Mouse (Mus musculus) neural tube, embryonic 11.5 days (tissue): ENCODE measurements around the gene Myt1l. TPM values are rescaled to one million over a fixed set of nuclear protein-coding genes. Genes with fewer than 3 reads are reported as not detected.

ENCODE experiments used
- ATAC-seq: fragments of 200-750 bp; cut with Nextera tagmentation; 2 replicates; pipeline ENCODE4 v1.8.0; 2017; ENCODE audit warnings: moderate number of reproducible peaks, mild to moderate bottlenecking, moderate TSS enrichment, moderate library complexity; ENCODE audit not compliant: insufficient read depth, low FRiP score, low TSS enrichment
- DNase-seq: peaks from one replicate; pipeline ENCODE4 v3.0.0-alpha.2; 2015; ENCODE audit warnings: low spot score
- H3K27ac ChIP-seq: fragments of 300-500 bp; sonication (generic); 2 replicates; pipeline ENCODE4 v1.5.1; 2014; ENCODE audit warnings: low read depth, mild to moderate bottlenecking, low read length
- H3K27me3 ChIP-seq: fragments of 300-500 bp; sonication (generic); 2 replicates; pipeline ENCODE4 v1.6.1; 2014; ENCODE audit warnings: mild to moderate bottlenecking, low read length, mixed read lengths; ENCODE audit not compliant: control insufficient read depth, insufficient read depth
- H3K36me3 ChIP-seq: fragments of 300-500 bp; sonication (generic); 2 replicates; pipeline ENCODE4 v1.6.1; 2014; ENCODE audit warnings: mild to moderate bottlenecking, low read length, moderate library complexity, mixed read lengths; ENCODE audit not compliant: control insufficient read depth, insufficient read depth
- H3K4me1 ChIP-seq: fragments of 300-500 bp; sonication (generic); 2 replicates; pipeline ENCODE4 v1.6.1; 2014; ENCODE audit warnings: low read length, mixed read lengths; ENCODE audit not compliant: control insufficient read depth, insufficient read depth
- H3K4me2 ChIP-seq: fragments of 300-500 bp; sonication (generic); 2 replicates; pipeline ENCODE4 v1.6.1; 2014; ENCODE audit warnings: low read depth, mild to moderate bottlenecking, moderate library complexity
- H3K4me3 ChIP-seq: fragments of 300-500 bp; sonication (generic); 2 replicates; pipeline ENCODE4 v1.5.1; 2014; ENCODE audit warnings: low read depth, low read length
- H3K9ac ChIP-seq: fragments of 300-500 bp; sonication (generic); 2 replicates; pipeline ENCODE4 v1.6.1; 2014; ENCODE audit warnings: mild to moderate bottlenecking, low read length
- H3K9me3 ChIP-seq: fragments of 300-500 bp; sonication (generic); 2 replicates; pipeline ENCODE4 v1.6.1; 2016; ENCODE audit warnings: low read length; ENCODE audit not compliant: control insufficient read depth
- WGBS: fragments of 180-500 bp; shearing (Covaris S2); extraction: QIAGEN DNeasy Blood & Tissue Kit; methylation state at CpG from one replicate; pipeline ENCODE4 v1.1.7; 2014; 5-methylcytosine and 5-hydroxymethylcytosine counted together
- polyA plus RNA-seq: library from polyadenylated mRNA; unstranded; fragments of >200 nt; fragmentation: Nextera tagmentation; extraction: Ambion mirVana; gene quantifications from 2 replicates; pipeline ENCODE4 v1.2.1, GENCODE M21; 2014

Myt1l gene
- polyA plus RNA-seq, 1 experiment from 2014 or later: 23.8 TPM

GRCm38 (mm10) chr12:29655673-29656072 is 127.5 kb downstream of the Myt1l start:
- Histone ChIP-seq H3K4me3 (no peak overlapping the region), H3K27me3 (no peaks in the 10 kb centered on the region), H3K36me3 (no peaks in the 10 kb centered on the region), H3K4me2 (no peak overlapping the region), H3K4me1 (no peaks in the 10 kb centered on the region), H3K9ac (no peak overlapping the region), H3K27ac (no peak overlapping the region), H3K9me3 (no peaks in the 10 kb centered on the region)
- no peak for ATAC-seq
- no peak for DNase-seq
- WGBS: 85% methylated on average over 12 of the region's 12 CpGs

GRCm38 (mm10) chr12:29657061-29657460 is 128.9 kb downstream of the Myt1l start:
- no peak overlapping the region for H3K27ac ChIP-seq
- no peaks in the 10 kb centered on the region for H3K4me1 ChIP-seq
- H3K36me3 ChIP-seq: no peaks in the 10 kb centered on the region
- H3K4me3 ChIP-seq: no peak overlapping the region
- ATAC-seq (no peak), DNase-seq (no peak)
- WGBS: 86% methylated on average over 3 of the region's 3 CpGs
- H3K27me3 ChIP-seq: no peaks in the 10 kb centered on the region
- H3K9ac ChIP-seq: no peak overlapping the region
- no peak overlapping the region for H3K4me2 ChIP-seq
- H3K9me3 ChIP-seq: no peaks in the 10 kb centered on the region

- H3K9ac ChIP-seq: no peak overlapping the region
- H3K4me3 ChIP-seq: no peak overlapping the region
- ATAC-seq: no peak
- no peak overlapping the region for H3K4me2 ChIP-seq
- no peak for DNase-seq
- H3K9me3 ChIP-seq: no peaks in the 10 kb centered on the region
- H3K27me3 ChIP-seq: no peaks in the 10 kb centered on the region
- no peaks in the 10 kb centered on the region for H3K4me1 ChIP-seq
- H3K36me3 ChIP-seq: no peaks in the 10 kb centered on the region
- H3K27ac ChIP-seq: no peak overlapping the region
- 83% methylated on average over 2 of the region's 2 CpGs for WGBS
Measured at GRCm38 (mm10) chr12:29657870-29658269, 129.7 kb downstream of the Myt1l start.

- Histone ChIP-seq H3K27ac (no peak overlapping the region), H3K4me3 (no peak overlapping the region), H3K36me3 (no peaks in the 10 kb centered on the region), H3K4me2 (no peak overlapping the region), H3K9me3 (no peaks in the 10 kb centered on the region), H3K4me1 (no peaks in the 10 kb centered on the region), H3K27me3 (no peaks in the 10 kb centered on the region), H3K9ac (no peak overlapping the region)
- ATAC-seq: no peak
- WGBS: 84% methylated on average over 7 of the region's 7 CpGs
- no peak for DNase-seq
Measured at GRCm38 (mm10) chr12:29671984-29672383, 143.8 kb downstream of the Myt1l start.

GRCm38 (mm10) chr12:29675594-29676362 is 147.6 kb downstream of the Myt1l start:
- ATAC-seq (no peak), DNase-seq (peak; percentile 64)
- H3K27me3 ChIP-seq: no peaks in the 10 kb centered on the region
- H3K4me2 ChIP-seq: no peak overlapping the region
- no peak overlapping the region for H3K27ac ChIP-seq
- no peak overlapping the region for H3K4me3 ChIP-seq
- no peaks in the 10 kb centered on the region for H3K9me3 ChIP-seq
- no peaks in the 10 kb centered on the region for H3K4me1 ChIP-seq
- H3K36me3 ChIP-seq: no peaks in the 10 kb centered on the region
- H3K9ac ChIP-seq: no peak overlapping the region
- 54% methylated on average over 14 of the region's 14 CpGs for WGBS

- Histone ChIP-seq H3K4me3 (no peak overlapping the region), H3K4me1 (no peaks in the 10 kb centered on the region), H3K9me3 (no peaks in the 10 kb centered on the region), H3K36me3 (no peaks in the 10 kb centered on the region), H3K27me3 (no peaks in the 10 kb centered on the region), H3K9ac (no peak overlapping the region), H3K27ac (no peak overlapping the region), H3K4me2 (no peak overlapping the region)
- ATAC-seq: no peak
- 85% methylated on average over 8 of the region's 8 CpGs for WGBS
- DNase-seq: no peak
Measured at GRCm38 (mm10) chr12:29682384-29682783, 154.2 kb downstream of the Myt1l start.

DNA sequence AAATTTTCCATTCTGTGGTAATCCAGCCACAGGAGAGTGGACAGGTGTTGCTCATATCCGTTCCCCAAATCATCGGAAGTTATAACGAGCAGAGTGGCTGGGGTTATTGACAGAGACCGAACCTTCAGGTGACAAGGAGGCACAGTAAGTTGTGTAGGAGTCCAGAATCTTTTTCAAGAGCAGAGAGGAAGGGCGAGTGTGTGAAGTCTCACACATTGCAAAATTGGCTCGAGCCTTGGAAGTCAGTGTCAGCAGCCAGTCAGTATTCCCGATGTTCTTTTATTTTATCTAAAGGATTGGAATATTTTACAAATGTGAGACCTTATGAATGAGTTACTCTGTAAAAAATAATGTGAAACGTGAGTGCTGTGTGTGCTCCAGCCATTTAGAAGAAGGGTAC is 154.8 kb downstream of the Myt1l start:
- ATAC-seq (no peak), DNase-seq (no peak)

DNA sequence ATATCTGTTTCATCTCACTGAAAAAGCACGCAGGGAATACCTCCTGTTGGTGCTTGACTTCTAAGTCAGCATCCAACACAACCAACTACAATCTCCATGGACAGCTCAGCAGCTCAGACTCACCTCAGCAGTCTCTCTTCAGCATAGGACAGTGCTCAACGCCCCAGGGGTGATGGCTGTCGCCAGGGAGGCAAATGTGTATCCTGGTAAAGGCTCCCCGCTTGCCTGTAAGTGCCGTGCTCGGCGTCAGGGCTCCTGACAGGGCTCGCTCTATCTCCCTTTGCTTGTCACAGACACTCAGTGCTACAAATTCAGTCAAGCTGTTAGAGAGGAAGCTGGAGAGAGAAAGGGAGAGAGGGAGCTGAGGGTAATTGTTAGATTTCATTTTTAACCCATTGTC is 158.1 kb downstream of the Myt1l start:
- H3K27ac ChIP-seq: no peak overlapping the region
- no peak for ATAC-seq

More for the DNA sequence above, 154.8 kb downstream of the Myt1l start:
- H3K4me3 ChIP-seq: no peak overlapping the region
- H3K27ac ChIP-seq: no peak overlapping the region
- H3K36me3 ChIP-seq: no peaks in the 10 kb centered on the region
- no peaks in the 10 kb centered on the region for H3K4me1 ChIP-seq
- no peaks in the 10 kb centered on the region for H3K9me3 ChIP-seq
- H3K27me3 ChIP-seq: no peaks in the 10 kb centered on the region
- no peak overlapping the region for H3K9ac ChIP-seq
- WGBS: 89% methylated on average over 8 of the region's 8 CpGs
- no peak overlapping the region for H3K4me2 ChIP-seq

GRCm38 (mm10) chr12:29691566-29691965 is 163.4 kb downstream of the Myt1l start:
- WGBS: 85% methylated on average over 5 of the region's 5 CpGs
- DNase-seq: no peak
- Histone ChIP-seq H3K9ac (no peak overlapping the region), H3K27me3 (no peaks in the 10 kb centered on the region), H3K36me3 (no peaks in the 10 kb centered on the region), H3K4me3 (no peak overlapping the region), H3K27ac (no peak overlapping the region), H3K9me3 (no peaks in the 10 kb centered on the region), H3K4me2 (no peak overlapping the region), H3K4me1 (0 out of 2 replicates have a peak, but pooled peaks cover 2% of the 10 kb centered on the region)
- no peak for ATAC-seq

More for the DNA sequence above, 158.1 kb downstream of the Myt1l start:
- Histone ChIP-seq H3K27me3 (no peaks in the 10 kb centered on the region), H3K4me3 (no peak overlapping the region), H3K9me3 (no peaks in the 10 kb centered on the region), H3K36me3 (no peaks in the 10 kb centered on the region), H3K9ac (no peak overlapping the region), H3K4me1 (no peaks in the 10 kb centered on the region), H3K4me2 (no peak overlapping the region)
- 68% methylated on average over 8 of the region's 8 CpGs for WGBS
- DNase-seq: no peak
